Mouse (Mus musculus): Measurements from ENCODE around the gene Arhgap10.

DNA sequence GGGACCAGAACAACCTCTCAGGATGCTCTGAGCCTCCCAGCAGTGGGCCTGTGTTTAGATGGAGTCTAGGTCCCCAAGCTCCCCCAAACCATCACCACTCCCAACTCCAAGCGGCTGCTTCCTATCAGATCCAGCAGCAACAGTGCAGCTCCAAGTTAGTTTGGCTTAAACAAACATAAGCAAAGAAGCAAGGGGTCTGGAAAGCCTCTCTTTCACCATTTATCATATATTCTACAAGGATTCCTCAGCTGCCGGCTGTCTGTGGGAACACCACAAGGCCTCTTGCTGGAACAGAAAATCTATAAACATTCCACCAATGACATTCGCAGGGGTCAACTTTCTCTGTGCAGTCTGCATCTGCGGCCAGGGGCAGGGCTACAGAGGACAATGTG is 29.5 kb downstream of the Arhgap10 start:
- TF ChIP-seq EP300 (IDR thresholded peaks at IDR 0.05; ENCODE audit: low read depth): no peak
- TF ChIP-seq CTCF (IDR thresholded peaks at IDR 0.05; ENCODE audit: low read depth): no peak

Measured in heart, postnatal 0 days (tissue).